Mouse (Mus musculus): ENCODE data around the gene Hsdl2. TPM values are rescaled to one million over a fixed set of nuclear protein-coding genes. Genes with fewer than 3 reads are reported as not detected.
A peak's percentile ranks its signal among the peaks of the same experiment; 100 is the strongest.

Gene Hsdl2
- polyA plus RNA-seq, 1 experiment from 2014 or later = 18.3 TPM

- no peaks in the 10 kb centered on the region for H3K9me3 ChIP-seq
- 87% methylated on average over 11 of the region's 11 CpGs for WGBS
- H3K27ac ChIP-seq (replicated peaks) = no peak overlapping the region
- no peaks in the 10 kb centered on the region for H3K4me1 ChIP-seq
- H3K27me3 ChIP-seq (replicated peaks; ENCODE audit: low read depth, poor library complexity, severe bottlenecking) = no peaks in the 10 kb centered on the region
- H3K36me3 ChIP-seq (replicated peaks) = no peaks in the 10 kb centered on the region
- H3K4me3 ChIP-seq = no peak overlapping the region
- no peak for DNase-seq (ENCODE audit: low spot score)
Measured at GRCm38 (mm10) chr4:59572521-59573118, 8.7 kb upstream of the Hsdl2 start.

- Histone ChIP-seq H3K4me1 (peaks cover 8% of the 10 kb centered on the region), H3K27me3 (replicated peaks; ENCODE audit: low read depth, poor library complexity, severe bottlenecking) (no peaks in the 10 kb centered on the region), H3K36me3 (replicated peaks) (no peaks in the 10 kb centered on the region), H3K4me3 (no peak overlapping the region), H3K9me3 (no peaks in the 10 kb centered on the region), H3K27ac (replicated peaks) (no peak overlapping the region)
- DNase-seq (ENCODE audit: low spot score) = no peak
- 87% methylated on average over 11 of the region's 11 CpGs for WGBS
Measured at GRCm38 (mm10) chr4:59575184-59575958, 6.0 kb upstream of the Hsdl2 start.

GRCm38 (mm10) chr4:59580495-59581281 is 675 bp upstream of the Hsdl2 start:
- H3K27ac ChIP-seq (replicated peaks) = peak overlapping the region; percentile 86
- under 1% methylated on average over 23 of the region's 23 CpGs for WGBS
- H3K4me1 ChIP-seq = peaks cover 14% of the 10 kb centered on the region
- H3K27me3 ChIP-seq (replicated peaks; ENCODE audit: low read depth, poor library complexity, severe bottlenecking) = no peaks in the 10 kb centered on the region
- no peaks in the 10 kb centered on the region for H3K9me3 ChIP-seq
- peak; percentile 75 for DNase-seq (ENCODE audit: low spot score)
- no peaks in the 10 kb centered on the region for H3K36me3 ChIP-seq (replicated peaks)
- H3K4me3 ChIP-seq = peak overlapping the region; percentile 78

- DNase-seq (ENCODE audit: low spot score) = no peak
- Histone ChIP-seq H3K27me3 (replicated peaks; ENCODE audit: low read depth, poor library complexity, severe bottlenecking) (no peaks in the 10 kb centered on the region), H3K4me1 (peaks cover 14% of the 10 kb centered on the region), H3K4me3 (peak overlapping the region; percentile 78), H3K36me3 (replicated peaks) (no peaks in the 10 kb centered on the region), H3K9me3 (no peaks in the 10 kb centered on the region), H3K27ac (replicated peaks) (no peak overlapping the region)
- 28% methylated on average over 6 of the region's 6 CpGs for WGBS
Measured at GRCm38 (mm10) chr4:59582186-59582585, 823 bp downstream of the Hsdl2 start.

DNA sequence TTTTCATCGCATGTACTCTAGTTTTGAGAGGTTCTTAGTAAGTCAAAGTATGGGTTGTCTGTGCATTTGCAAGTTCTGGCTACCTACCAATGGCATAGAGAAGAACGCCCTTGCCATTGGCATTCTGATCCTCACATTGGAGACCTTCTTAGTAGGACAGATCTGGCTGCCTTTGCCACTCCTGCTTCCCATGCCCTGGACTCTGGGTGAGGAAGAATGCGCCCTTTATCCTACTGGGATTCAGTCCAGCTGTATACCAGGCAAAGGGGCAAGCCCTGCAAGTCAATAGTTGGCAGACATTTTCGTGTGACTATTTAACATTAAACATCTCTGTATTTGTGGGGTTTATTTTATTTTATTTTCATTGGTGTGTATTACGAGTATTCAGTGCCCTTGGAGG is 3.7 kb downstream of the Hsdl2 start:
- Histone ChIP-seq H3K4me3 (no peak overlapping the region), H3K27me3 (replicated peaks; ENCODE audit: low read depth, poor library complexity, severe bottlenecking) (no peaks in the 10 kb centered on the region), H3K4me1 (peaks cover 9% of the 10 kb centered on the region), H3K27ac (replicated peaks) (no peak overlapping the region), H3K36me3 (replicated peaks) (no peaks in the 10 kb centered on the region), H3K9me3 (no peaks in the 10 kb centered on the region)
- DNase-seq (ENCODE audit: low spot score) = no peak
- 82% methylated on average over 5 of the region's 5 CpGs for WGBS

GRCm38 (mm10) chr4:59587215-59587871 is 6.0 kb downstream of the Hsdl2 start:
- no peaks in the 10 kb centered on the region for H3K27me3 ChIP-seq (replicated peaks; ENCODE audit: low read depth, poor library complexity, severe bottlenecking)
- peaks cover under 1% of the 10 kb centered on the region for H3K4me1 ChIP-seq
- no peak overlapping the region for H3K4me3 ChIP-seq
- no peaks in the 10 kb centered on the region for H3K36me3 ChIP-seq (replicated peaks)
- H3K9me3 ChIP-seq = no peaks in the 10 kb centered on the region
- no peak overlapping the region for H3K27ac ChIP-seq (replicated peaks)
- 74% methylated on average over 2 of the region's 2 CpGs for whole genome bisulfite sequencing
- DNase-seq (ENCODE audit: low spot score) = no peak

GRCm38 (mm10) chr4:59587872-59588226 is 6.5 kb downstream of the Hsdl2 start:
- 90% methylated on average over 1 of the region's 1 CpGs for WGBS
- no peak overlapping the region for H3K4me3 ChIP-seq
- H3K4me1 ChIP-seq = no peaks in the 10 kb centered on the region
- H3K36me3 ChIP-seq (replicated peaks) = no peaks in the 10 kb centered on the region
- H3K9me3 ChIP-seq = no peaks in the 10 kb centered on the region
- no peak for DNase-seq (ENCODE audit: low spot score)
- no peak overlapping the region for H3K27ac ChIP-seq (replicated peaks)
- no peaks in the 10 kb centered on the region for H3K27me3 ChIP-seq (replicated peaks; ENCODE audit: low read depth, poor library complexity, severe bottlenecking)

GRCm38 (mm10) chr4:59594614-59595013 is 13.3 kb downstream of the Hsdl2 start:
- no peaks in the 10 kb centered on the region for H3K4me1 ChIP-seq
- H3K4me3 ChIP-seq = no peak overlapping the region
- 61% methylated on average over 2 of the region's 2 CpGs for WGBS
- H3K27ac ChIP-seq (replicated peaks) = no peak overlapping the region
- no peaks in the 10 kb centered on the region for H3K27me3 ChIP-seq (replicated peaks; ENCODE audit: low read depth, poor library complexity, severe bottlenecking)
- no peaks in the 10 kb centered on the region for H3K9me3 ChIP-seq
- no peak for DNase-seq (ENCODE audit: low spot score)
- H3K36me3 ChIP-seq (replicated peaks) = no peaks in the 10 kb centered on the region

DNA sequence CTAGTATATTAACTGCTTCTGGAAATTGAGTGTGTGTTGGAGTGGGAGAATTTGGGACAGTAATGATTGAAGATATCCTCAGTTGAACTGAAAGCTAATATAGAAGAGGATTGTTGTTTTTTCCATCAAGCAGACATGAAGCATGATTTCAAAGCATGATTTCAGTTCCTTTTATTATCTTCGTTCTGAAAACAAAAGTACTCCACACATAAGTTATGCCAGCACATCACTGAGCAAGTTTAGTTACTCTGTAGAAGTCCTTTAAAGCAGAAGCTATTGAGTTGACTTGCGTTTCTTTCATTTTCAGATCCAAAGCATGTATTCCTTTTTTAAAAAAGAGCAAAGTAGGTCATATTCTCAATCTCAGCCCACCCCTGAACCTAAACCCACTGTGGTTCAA is 15.2 kb downstream of the Hsdl2 start:
- H3K27ac ChIP-seq (replicated peaks) = no peak overlapping the region
- no peaks in the 10 kb centered on the region for H3K27me3 ChIP-seq (replicated peaks; ENCODE audit: low read depth, poor library complexity, severe bottlenecking)
- no peak for DNase-seq (ENCODE audit: low spot score)
- WGBS = 82% methylated on average over 2 of the region's 2 CpGs
- no peaks in the 10 kb centered on the region for H3K36me3 ChIP-seq (replicated peaks)
- no peaks in the 10 kb centered on the region for H3K4me1 ChIP-seq
- H3K9me3 ChIP-seq = no peaks in the 10 kb centered on the region
- H3K4me3 ChIP-seq = no peak overlapping the region

- H3K36me3 ChIP-seq (replicated peaks) = no peaks in the 10 kb centered on the region
- H3K9me3 ChIP-seq = no peaks in the 10 kb centered on the region
- no peak overlapping the region for H3K27ac ChIP-seq (replicated peaks)
- DNase-seq (ENCODE audit: low spot score) = no peak
- H3K27me3 ChIP-seq (replicated peaks; ENCODE audit: low read depth, poor library complexity, severe bottlenecking) = no peaks in the 10 kb centered on the region
- H3K4me1 ChIP-seq = no peaks in the 10 kb centered on the region
- H3K4me3 ChIP-seq = no peak overlapping the region
- 91% methylated on average over 4 of the region's 4 CpGs for WGBS
Measured at GRCm38 (mm10) chr4:59602704-59603103, 21.3 kb downstream of the Hsdl2 start.

GRCm38 (mm10) chr4:59604892-59605291 is 23.5 kb downstream of the Hsdl2 start:
- no peaks in the 10 kb centered on the region for H3K27me3 ChIP-seq (replicated peaks; ENCODE audit: low read depth, poor library complexity, severe bottlenecking)
- no peaks in the 10 kb centered on the region for H3K4me1 ChIP-seq
- H3K4me3 ChIP-seq = no peak overlapping the region
- no peaks in the 10 kb centered on the region for H3K36me3 ChIP-seq (replicated peaks)
- H3K27ac ChIP-seq (replicated peaks) = no peak overlapping the region
- no peak for DNase-seq (ENCODE audit: low spot score)
- no peaks in the 10 kb centered on the region for H3K9me3 ChIP-seq
- 66% methylated on average over 3 of the region's 3 CpGs for WGBS

DNA sequence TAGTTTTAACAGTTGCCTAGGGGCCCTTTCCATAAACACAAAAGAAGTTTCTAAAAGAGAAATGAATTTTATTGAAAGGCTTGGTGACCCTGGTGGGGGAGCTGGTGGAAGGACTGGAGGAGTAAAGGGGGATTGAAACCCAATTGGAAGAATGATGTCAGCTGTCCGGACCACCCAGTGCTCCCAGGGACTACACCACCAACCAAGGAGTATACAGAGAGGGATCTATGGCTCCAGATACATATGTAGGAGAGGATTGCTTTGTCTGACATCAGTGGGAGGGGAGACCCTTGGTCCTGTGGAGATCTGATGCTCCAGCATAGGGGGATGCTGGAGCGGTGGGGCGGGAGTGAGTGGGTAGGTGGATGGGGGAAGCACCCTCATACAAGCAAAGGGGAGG is 24.1 kb downstream of the Hsdl2 start:
- Histone ChIP-seq H3K4me1 (no peaks in the 10 kb centered on the region), H3K4me3 (no peak overlapping the region), H3K27ac (replicated peaks) (no peak overlapping the region), H3K27me3 (replicated peaks; ENCODE audit: low read depth, poor library complexity, severe bottlenecking) (no peaks in the 10 kb centered on the region), H3K36me3 (replicated peaks) (0 out of 2 replicates have a peak, but pooled peaks cover 1% of the 10 kb centered on the region), H3K9me3 (no peaks in the 10 kb centered on the region)
- no peak for DNase-seq (ENCODE audit: low spot score)
- WGBS = 93% methylated on average over 3 of the region's 3 CpGs

All from embryonic facial prominence, embryonic 10.5 days (tissue).